Mouse (Mus musculus) heart, postnatal 14 days (tissue): ENCODE data around the gene Serpinc1. TPM values are rescaled to one million over a fixed set of nuclear protein-coding genes. Genes with fewer than 3 reads are reported as not detected.
"Not testable (repeated sequence)": the region's sequence is repeated elsewhere in the genome, so short reads cannot be mapped to it uniquely, and the experiment has no call there.

Source experiments
- DNase-seq, 2 experiments: peaks; one replicate each; pipeline ENCODE4 v3.0.0; 2021 to 2022
- intact Hi-C: fragments of 180-260 bp; cut with DNase I; formaldehyde crosslinking; loops from one replicate; pipeline ENCODE4 v1.15.1; 2025
- long read RNA-seq, 2 experiments: library from polyadenylated mRNA; stranded (forward); transcript quantifications; one replicate each; pipeline ENCODE4 v2.0.0; 2021
- total RNA-seq, 2 experiments: library from RNA; stranded (reverse); gene quantifications; 2 replicates each; pipeline ENCODE4 v1.2.3; 2021

Gene Serpinc1
- total RNA-seq: under 1 TPM; 0.31 to 0.41 TPM
- long read RNA-seq, experiment 1: 0 reads
- long read RNA-seq, experiment 2, partial matches to known transcripts: 0 of 1 reads
- long read RNA-seq, experiment 2, other reads (novel, unspliced or antisense): 1 of 1 reads

DNA sequence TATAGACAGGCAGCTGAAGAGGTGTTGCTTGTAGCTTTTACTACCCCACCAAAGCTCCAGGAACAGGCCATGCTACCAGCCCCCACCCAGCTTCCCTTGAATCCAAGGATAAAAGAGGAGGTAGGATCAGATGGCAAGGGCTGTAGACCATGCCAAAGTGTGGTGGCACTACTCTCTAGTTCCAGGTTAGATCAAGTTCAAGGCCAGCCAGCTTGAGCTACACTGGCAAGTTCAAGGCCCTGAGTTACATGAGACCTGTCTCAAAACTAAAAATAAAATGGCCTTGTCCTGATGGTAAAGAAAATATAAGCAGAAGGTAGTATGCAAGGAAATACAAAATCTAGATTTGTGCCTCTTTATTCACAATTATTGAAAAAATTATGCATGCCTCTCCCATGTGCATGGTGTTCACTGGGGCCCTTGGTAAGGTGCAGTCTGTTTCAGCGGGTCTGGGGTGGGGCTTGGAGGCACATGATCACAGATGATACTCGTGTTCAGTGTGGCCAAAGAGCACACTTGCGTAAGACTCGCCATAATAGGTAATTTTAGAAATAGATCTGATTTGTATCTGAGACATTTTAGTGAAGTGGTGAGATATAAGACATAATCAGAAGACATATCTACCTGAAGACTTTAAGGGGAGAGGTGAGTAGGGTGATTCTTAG is at the start of gene Serpinc1:
Serpinc1 (plus strand) TSS at position 515 of the 665 bp plus-strand sequence.
- no peak for DNase-seq
- intact Hi-C loops: loop anchor here (10.0 kb wide), 1 partner anchor 217 kb away; no protein-coding TSS in a partner anchor

DNA sequence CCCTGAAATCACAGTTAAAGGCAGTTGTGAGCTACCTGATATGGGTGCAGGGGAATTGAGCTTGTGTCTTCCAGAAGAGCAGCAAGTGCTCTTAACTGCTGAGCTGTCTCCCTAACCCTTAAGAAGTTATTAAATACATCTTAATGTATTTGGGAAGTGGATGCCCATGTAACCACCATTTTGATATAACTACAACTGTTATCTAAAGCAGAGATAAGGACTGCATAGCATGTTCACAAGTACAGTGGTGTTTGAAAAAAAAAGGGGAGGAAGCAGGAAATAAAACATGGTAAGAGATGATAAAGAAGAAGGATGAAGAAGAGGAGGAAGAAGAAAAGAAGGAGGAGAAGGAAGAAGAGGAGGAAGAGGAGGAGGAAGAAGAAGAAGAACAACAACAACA is 47.1 kb upstream of the Serpinc1 start:
- intact Hi-C loops: loop anchor here (5.0 to 10.0 kb wide), 3 partner anchors 34 to 527 kb away; no protein-coding TSS in a partner anchor

DNA sequence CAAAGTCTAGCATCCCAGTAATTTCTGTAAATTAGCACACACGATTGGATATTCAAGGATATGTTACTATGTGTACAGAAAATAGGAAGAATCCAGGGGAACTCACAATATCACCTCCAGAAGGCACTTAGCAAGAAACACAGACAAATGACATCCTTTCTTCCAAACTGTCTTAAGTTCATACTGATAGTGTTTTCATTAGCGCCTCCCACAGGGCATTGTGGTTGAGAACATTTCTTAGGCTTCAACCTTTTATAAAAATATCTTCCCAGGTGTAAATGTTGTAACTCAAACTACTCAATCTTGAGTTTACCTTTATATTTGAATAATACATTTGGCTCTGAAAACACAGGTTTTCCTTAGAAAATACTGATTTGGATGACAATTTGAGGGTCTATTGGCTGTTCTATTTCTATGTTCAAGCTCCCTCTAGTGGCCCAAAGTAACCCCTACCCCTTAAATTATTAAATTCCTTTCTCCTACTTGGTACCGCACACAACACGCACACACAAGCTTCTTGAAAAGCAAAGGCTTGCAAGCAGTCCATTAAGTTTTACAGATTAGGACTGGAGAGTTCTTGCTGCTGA is 44.4 kb upstream of the Serpinc1 start:
- peak in 1 of 2 experiments; percentile 42 for DNase-seq
- intact Hi-C loops: loop anchor here (1.0 to 10.0 kb wide), 5 partner anchors 37 to 529 kb away; no protein-coding TSS in a partner anchor

More for the DNA sequence above, 47.1 kb upstream of the Serpinc1 start:
- no peak for DNase-seq

DNA sequence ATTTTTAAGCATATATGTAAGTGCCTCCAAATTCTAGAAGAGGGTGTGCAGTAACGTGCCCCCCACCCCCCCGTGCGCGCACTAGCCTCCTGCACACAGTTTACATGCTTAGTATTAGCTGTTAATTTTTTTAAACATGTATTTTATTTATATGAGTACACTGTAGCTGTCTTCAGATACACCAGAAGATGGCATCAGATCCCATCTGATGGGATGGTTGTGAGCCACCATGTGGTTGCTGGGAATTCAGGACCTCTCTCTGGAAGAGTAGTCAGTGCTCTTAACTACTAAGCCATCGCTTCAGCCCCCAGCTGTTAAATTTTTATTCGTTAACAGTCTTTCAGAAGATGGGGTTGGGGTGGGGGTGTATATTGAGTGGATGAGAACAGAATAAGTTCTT is 42.8 kb upstream of the Serpinc1 start:
- intact Hi-C loops: loop anchor here (2.0 to 10.0 kb wide), 2 partner anchors 191 to 531 kb away; no protein-coding TSS in a partner anchor
- DNase-seq: no peak

DNA sequence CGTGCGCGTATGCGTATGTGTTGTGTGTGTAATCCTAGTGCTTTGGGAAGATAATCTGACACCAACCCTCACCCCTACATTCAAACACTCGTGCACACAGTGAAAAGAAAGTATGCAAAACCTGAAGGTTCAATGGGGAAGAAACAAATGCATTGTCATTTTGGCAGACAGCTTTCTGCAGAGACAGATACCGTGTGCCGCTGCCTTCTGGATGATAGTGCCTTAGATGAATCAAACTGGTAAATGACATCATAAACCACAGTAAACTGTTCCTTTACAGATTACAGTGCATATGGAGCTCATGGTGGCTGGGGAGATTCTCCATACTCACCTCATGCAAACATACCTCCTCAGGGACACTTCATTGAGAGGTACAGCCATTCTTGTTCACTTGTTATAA is 15.2 kb upstream of the Serpinc1 start:
- intact Hi-C loops: no loop called here
- no peak for DNase-seq

DNA sequence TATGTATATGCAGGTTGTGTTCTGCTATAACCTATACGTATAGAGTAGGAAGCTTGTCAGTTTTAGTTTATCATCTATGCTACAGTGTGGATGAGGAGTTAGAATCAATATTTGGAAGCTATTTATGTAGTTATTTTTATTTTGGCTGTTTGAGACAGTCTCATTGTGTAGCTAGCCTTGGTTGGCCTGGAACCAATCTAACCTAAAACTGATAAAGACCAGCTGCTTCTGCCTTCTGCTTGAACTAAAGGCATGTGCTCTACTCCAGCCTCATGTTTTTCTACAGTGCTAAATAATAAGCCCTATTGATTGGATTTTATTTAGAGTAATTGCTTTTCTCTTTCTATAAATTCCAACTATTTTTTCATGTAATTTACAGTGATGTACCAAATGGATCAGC is 11.1 kb upstream of the Serpinc1 start:
- intact Hi-C loops: no loop called here
- no peak for DNase-seq

DNA sequence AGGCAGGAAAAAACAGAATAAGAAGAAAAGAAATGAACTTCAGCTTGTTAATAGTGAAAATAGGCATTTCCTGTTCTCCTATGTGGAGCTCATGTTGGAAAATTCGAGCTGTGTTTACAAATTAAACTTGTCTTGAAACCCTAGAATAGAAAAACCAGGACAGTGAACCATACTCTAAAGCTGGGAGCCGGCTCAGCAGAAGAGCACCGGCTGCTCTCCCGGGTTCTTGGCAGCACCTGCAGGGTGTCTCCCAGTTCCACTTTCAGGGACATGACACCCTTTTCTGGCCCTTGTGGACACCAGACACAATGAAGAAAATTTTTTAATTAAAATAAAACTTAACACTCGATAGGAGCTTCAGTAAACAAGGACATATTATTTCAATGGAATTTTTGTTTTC is 9.7 kb upstream of the Serpinc1 start:
- intact Hi-C loops: no loop called here
- DNase-seq: no peak

DNA sequence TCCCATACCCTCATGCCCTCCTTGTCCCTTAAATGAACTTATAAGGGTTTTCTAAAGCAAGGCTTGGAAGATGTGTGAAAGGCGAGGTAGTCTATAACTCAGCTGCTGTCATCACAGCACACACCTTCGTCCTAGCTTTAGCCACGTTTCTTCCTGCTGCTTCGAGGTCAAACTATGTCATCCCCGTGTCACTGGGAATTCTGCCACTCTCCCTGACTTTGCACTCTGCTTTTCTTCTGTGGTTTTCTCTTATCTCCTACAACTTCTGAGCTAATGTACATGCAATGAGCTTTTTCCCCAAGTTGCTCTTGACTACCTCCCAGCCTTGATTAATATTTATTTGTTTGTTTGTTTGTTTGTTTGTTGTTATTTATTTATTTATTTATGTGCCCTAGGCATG is 1.6 kb downstream of the Serpinc1 start:
- intact Hi-C loops: no loop called here
- no peak for DNase-seq

DNA sequence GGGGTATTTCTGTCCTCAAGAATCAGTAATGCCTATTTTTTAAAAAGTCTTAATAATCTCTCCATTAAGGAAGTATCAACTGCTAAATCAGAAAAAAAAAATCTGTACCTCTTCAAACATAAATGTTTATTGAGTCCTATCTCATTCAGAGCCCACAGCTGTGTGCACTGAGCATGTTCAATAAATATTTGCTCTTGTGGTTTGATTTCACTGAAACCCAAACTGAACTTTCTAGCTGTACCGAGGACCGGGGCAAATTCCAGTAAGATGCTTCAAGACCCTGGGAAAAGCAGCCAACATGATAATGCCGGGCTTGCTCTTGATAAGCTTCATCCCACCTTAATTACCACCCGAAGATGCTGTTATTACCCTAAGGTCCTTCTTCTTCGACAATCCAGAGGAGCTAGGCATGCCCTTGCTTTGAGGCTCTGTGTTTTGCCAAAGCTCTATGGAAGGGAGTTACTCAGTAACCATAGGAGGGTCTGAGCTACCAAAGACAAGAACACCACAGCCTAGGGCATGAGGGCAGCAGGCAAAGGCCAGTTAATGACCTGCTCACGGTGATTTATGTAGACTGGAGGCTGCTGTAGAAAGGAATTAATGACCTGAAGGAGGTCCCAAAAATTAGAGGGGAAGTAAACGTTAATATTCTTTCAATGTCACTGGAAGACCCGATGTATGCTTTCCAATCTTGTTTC is 2.3 kb downstream of the Serpinc1 start:
- no peak for DNase-seq
- intact Hi-C loops: no loop called here

DNA sequence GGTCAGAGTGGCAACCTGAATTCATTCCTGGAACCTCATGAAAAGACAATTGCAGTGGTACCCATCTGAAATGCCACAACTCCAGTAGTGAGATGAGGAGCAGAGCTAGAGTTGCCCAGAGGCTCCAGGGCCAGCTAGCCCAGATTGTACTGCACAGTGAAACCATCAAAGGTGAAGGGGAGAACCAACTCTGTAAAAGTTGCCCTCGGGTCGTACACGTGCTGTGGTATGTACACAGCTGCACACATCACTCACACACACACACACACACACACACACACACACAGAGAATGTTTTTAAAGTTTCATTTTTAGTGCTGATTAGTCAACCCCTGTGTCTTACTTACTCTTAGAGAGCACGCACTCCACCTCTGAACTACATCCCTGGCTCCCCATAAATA is 3.0 kb downstream of the Serpinc1 start:
- no peak for DNase-seq
- intact Hi-C loops: no loop called here

DNA sequence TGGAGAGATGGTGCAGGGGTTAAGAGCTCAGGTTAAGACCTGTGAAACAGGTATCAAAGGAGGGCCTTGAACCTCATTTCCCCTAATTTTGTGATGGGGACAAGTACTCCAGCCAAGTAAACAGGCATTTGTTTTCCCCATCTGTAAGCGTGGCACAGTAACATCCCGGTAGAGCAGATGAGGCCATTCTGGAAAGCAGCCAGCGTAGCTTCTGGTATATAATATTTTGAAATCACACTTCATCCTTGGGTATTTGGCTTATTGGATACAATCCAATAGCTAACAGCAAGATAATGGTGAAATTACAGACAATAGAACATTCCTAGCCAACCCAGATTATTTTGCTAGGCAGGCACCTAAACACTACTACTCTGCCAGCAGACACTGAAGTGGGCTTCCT is 4.5 kb downstream of the Serpinc1 start:
- no peak for DNase-seq
- intact Hi-C loops: no loop called here

DNA sequence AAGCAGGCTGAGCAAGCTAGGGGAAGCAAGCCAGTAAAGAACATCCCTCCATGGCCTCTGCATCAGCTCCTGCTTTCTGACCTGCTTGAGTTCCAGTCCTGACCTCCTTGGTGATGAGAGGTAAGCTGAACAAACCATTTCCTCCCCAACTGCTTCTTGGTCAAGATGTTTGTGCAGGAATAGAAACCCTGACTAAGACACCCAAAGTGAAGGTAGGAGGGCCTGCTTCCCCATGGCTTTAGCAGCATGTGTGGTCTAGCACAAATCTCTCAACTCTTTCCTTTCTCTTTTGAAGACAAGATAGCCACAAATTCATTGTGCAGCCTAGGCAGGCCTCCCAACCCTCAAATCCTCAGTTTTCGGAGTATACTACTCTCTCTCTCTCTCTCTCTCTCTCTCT is 6.3 kb downstream of the Serpinc1 start:
- DNase-seq, intact Hi-C loops: not testable (repeated sequence)

DNA sequence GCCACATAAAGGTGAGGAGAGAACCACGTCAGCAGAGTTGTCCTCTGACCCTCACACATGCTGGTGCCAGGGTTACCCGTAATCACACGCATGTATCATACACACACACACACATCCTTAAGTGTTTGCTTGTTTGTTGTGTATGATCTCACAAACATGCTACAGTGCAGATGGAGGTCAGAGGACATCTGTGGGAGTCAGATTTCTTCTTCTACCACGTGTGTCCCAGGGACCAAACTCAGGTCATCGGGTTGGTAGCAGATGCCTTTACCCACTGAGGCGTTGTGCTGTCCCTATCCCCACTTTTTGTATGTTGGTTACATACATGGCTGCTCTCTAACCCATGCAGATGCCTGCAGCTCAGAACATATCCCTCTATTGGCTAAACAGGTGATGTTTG is 7.1 kb downstream of the Serpinc1 start:
- DNase-seq: no peak
- intact Hi-C loops: no loop called here

DNA sequence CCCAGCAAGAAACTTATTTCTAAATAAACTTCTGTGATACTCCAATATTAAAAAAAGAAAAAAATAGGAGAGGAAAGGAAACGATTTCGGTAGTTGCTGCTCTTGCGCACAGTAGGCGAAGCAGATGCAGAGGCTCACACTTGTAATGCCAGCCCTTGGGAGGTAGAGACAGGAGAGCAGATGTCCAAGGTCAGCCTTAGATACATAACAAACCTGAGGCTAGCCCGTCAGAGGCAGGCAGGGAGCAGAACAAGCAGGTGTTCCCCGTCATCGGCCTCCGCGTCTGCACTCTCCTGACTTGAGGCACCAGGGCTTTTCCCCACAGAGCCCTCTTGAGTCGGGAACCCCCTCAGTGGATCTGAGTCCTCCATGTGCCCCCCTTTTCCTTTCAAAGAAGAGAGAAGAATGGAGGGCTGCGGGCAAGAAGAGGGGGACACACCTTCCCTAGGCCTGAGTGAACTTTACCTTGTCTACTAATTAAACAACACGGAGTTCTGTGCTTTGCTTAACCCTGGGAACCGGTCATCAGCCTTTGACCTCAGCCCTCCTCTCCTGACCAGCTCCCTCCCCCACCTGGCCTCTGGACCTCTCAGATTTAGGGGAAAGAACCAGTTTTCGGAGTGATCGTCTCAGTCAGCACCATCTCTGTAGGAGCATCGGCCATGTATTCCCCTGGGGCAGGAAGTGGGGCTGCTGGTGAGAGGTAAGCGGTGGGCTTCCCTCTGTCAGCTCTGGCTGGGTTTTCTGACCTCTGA is 8.7 kb downstream of the Serpinc1 start:
- intact Hi-C loops: no loop called here
- no peak for DNase-seq

DNA sequence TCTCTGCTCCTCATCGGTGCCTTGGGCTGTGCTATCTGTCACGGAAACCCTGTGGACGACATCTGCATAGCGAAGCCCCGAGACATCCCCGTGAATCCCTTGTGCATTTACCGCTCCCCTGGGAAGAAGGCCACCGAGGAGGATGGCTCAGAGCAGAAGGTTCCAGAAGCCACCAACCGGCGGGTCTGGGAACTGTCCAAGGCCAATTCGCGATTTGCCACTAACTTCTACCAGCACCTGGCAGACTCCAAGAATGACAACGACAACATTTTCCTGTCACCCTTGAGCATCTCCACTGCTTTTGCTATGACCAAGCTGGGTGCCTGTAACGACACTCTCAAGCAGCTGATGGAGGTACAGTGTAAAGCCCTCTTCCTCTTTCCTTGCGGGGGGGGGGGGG is 11.0 kb downstream of the Serpinc1 start:
- intact Hi-C loops: no loop called here
- no peak for DNase-seq

DNA sequence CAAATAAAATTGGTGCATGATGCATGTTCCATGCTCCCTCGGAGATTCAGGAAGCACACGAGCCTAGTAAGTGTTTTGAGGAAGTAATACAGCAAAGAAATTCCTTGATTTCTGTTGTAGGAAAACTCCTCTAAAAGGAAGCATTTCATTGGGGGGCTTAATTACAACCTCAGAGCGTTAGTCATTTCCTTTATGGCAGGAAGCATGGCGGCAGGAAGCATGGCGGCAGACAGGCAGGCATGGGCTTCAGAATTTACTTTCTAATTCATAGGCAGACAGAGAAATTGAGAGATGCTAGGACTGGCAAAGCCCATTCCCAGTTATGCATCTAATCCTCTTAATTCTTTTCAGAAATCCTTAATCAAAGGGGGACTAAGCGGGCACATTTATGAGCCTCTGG is 15.5 kb downstream of the Serpinc1 start:
- DNase-seq: no peak
- intact Hi-C loops: no loop called here

DNA sequence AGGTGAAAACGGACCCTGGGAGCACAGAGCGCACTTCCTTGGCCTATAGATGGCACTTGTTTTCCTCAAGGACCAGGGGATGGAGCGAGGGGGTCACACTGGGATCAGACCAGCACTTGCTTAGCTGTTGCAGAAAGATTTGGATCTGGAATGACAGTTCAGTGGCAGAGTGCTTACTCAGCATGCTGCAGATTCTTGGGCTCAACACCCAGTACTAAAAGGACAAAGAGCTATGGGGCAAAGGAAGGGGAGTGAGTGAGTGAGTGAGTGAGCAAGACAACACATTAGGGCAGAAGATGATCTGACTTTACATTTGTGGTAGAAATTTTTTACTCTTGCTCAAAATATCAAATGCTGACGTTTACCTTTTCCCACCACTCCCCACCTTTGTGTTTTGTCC is 26.6 kb downstream of the Serpinc1 start:
- intact Hi-C loops: no loop called here
- no peak for DNase-seq

DNA sequence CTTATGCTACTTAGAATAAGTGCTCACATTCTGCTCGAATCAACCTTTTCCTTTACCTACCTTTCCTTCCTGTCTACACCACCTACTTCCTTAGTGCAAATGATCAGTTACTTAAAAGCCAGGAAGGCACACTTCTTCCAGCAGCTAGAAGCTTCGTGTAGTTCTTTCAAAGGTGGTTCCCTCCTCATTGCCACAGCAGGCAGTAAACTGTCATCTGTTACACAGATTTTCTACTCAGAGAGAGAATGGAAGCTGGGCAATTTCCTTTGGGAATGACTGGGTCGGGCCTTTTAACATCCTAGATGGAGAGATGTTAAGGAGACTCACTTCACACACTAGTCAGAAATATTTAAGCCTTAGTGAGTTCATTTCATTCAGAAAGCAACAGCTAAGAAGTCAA is 27.1 kb downstream of the Serpinc1 start:
- intact Hi-C loops: no loop called here
- DNase-seq: no peak

DNA sequence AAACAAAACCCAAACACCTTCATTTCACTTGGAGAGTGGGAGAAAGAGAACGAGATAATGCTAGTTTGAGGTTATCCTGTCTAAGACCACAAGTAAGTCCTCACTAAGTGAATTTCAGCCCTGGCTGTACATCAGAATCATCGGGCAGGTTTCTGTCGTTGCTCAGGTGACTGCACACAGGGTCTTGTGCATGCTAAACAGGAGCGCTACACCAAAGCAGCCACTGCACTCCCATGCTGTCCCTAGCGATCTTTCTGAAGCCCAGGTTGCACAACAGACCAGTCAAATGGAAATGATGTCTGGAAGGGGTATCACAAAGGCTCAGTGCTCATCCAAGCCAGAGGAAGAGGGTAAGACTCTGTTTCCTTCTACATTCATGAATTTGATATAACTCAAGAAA is 28.1 kb downstream of the Serpinc1 start:
- intact Hi-C loops: no loop called here

DNA sequence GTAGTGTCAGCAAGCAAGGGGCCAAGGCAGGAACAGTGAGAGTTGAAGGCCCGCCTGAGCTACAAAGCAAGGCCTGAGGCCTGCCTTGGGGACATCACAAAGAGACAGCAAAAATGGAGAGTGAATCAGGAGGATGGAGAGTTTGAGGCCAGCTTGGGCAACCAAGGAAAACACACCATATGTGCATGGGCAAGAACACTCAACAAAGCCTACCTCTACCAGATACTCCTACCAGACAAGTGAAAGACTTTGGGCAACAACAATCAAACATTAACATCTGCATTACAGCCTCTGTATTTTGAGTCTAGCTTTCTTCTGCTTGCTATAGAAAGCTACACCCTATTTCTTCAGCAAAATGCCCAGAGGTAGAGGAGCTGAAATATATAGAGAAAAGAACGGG is 29.7 kb downstream of the Serpinc1 start:
- intact Hi-C loops: no loop called here
- DNase-seq: no peak

More for the DNA sequence above, 28.1 kb downstream of the Serpinc1 start:
- no peak for DNase-seq

DNA sequence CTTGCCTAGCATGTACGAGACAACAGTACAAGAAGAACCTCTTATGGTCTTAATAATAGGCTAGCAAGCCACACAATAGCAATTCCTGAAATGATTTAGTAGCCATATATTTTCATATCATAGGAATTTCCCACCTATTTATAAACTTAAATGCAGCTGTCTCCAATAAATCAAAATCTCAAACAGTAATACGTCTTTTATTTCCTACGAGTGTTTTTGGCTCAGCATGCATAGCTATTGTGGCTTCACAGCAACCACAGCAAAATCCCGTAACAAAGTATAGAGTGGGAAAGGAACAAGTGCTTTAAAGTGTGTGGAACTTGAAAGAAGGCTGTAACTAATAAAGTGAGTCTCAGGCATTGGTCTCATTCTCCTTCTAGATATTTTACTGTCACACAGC is 32.1 kb downstream of the Serpinc1 start:
- intact Hi-C loops: no loop called here
- DNase-seq: no peak
